Mouse (Mus musculus) right cerebral cortex, postnatal 4 days (tissue): ENCODE results near the gene Zfp383.
"Not testable (repeated sequence)": the region's sequence is repeated elsewhere in the genome, so short reads cannot be mapped to it uniquely, and the experiment has no call there.

Experiments used
- DNase-seq: peaks from one replicate; pipeline ENCODE4 v3.0.0-alpha.2; 2022

Gene Zfp383

DNA sequence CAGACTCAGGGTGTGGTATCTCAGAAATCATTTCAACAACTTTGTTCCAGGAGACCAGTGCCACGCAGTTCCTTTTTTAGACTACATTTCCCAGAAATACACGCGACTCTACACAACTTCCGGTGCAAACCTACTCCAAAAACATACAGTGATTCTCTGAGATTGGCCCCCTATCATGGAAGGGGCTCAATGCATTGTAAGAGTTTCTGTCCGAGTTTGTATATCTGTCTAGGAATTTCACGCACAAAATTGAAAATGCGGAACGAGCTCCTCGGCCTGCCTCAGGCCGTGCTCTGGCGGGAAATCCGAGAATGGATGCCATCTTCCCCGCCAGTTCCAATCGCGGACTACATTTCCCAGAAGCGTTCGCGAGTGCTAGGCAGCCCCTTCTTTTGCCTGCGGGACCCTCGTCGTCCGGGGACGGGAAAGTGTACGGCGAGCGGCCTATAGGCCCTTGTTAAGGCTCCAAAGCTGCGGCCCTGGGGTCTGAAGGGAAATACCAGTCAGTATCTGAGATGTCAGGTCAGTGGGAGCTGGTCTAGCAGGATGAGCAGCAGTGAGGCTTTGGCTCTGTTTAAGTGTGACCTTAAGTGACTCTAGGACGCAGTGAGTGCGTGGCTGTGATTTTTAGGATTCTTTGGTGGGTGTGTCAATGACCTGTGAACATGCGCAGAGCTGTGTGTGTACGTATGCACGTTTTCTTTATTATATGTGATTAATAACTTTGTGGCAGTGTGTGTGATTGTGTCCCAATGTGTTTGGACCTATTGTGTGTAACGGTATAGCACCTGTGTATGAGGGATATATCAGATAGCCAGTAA is at the start of gene Zfp383:
Zfp383 (plus strand) TSS at position 94 of the 821 bp plus-strand sequence.
- peak; percentile 76 for DNase-seq

DNA sequence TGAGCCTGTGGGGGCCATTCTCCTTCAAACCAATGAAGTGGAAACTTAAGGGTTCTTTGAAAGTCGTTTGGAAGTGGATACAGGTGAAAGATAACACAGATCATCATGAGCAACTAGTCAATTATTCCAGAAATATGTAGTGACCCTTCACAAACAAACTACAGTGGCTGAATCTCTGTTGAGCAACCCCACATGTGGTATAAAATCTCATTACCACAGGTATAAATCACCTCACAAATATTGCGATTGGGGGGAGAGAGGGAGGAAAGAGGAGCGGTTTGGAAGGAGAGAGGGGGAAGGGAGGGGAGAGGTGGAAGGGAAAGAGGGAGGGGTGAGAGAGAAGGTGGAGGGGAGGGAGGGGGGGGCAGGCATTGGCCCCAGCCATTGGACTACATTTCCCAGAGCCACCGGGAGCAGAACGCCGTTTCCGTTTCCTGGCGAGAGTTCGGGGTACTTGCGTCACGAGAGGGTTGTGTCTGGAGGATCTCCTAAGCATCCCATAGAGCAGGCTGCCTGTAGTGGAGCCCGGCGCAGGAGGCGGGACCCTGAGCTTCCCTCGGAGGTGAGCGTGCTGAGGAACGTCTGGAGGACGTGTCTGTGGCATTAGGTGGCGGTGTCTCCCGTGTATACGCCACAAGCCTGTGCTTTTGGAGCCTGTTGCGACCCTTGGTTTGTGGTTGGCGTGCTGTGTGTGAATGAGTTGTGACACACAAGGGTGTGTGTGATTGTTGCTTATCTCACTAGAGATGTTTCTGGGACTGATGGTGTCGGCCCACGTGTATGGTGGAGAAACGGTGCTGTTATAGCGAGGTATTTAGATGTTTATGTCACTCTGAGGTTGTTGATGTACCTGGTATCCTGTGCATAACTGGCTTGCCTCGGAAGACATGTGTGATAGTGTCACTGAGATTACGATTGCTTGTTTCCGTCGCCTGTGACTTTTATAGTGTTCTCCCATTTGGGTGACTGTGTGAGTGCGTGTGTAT is 48.2 kb upstream of the Zfp383 start, which contains the start of gene Zfp420:
Zfp420 (plus strand) TSS at position 448 of the 986 bp plus-strand sequence.
- DNase-seq, result peak; percentile 86

DNA sequence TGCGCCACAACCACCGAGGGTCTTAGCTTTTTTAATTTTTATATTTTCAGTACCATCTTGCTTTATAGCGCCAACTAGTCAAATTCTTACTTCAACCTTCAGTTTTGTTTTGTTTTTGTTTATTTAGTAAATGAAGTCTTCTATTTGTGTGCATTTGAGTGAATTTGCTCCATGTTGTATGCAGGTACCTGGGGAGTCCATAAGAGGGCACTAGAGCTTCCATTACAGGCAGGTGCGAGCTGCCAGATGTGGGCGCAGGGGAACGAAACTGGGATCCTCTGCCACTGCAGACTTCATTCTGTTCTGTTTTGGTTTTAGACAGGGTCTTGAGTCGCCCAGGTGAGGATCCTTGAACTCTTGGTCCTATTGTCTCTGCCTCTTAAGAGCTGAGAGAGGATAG is 46.4 kb upstream of the Zfp383 start:
- no peak for DNase-seq

DNA sequence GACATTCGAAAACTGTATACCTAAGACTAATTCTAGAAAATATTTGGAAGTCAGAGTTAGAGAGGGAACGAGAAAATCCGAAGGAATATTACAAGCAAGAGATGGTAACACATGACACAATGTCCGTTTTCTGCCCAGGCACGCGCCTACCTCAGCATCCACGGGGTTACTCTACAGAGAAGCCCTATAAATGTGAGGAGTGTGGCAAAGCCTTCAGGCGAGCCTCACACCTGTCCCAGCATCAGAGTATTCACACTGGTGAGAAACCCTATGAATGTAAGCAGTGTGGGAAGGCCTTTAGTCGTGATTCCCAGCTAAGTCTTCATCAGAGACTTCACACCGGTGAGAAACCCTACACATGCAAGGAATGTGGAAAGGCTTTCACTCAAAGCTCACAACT is 33.8 kb upstream of the Zfp383 start:
- no peak for DNase-seq

DNA sequence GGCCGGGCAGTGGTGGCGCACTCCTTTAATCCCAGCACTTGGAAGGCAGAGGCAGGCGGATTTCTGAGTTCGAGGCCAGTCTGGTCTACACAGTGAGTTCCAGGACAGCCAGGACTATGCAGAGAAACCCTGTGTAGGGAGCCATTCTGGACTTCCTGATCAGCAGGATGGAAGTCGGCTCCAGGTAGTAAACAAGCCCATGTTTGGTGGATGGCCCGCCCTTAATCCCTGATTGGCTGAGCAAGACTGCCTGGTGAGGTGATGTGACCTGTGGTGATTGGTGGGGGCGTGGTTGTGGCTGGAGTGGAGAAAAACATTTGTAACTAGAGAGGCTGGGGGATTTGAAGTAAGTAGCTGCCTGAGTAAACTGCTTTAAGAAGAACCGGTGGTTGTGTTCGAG is 30.5 kb upstream of the Zfp383 start:
- DNase-seq, result not testable (repeated sequence)

DNA sequence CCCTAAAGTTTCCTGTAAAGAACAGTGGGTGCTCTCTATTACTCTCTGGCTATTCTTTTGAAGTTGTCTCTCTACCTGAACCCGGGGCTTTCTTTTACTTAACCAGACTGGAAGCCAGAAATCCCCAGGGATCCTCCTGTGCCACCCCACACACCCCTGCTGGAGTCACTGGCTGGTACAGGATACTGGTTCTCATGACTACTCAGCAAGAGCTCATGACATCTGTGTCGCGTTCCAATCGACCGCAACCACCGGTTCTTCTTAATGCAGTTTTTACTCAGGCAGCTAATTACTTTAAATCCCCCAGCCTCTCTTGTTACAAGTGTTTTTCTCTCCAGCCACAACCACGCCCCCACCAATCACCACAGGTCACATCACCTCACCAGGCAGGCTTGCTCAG is 28.0 kb upstream of the Zfp383 start:
- DNase-seq, result no peak

DNA sequence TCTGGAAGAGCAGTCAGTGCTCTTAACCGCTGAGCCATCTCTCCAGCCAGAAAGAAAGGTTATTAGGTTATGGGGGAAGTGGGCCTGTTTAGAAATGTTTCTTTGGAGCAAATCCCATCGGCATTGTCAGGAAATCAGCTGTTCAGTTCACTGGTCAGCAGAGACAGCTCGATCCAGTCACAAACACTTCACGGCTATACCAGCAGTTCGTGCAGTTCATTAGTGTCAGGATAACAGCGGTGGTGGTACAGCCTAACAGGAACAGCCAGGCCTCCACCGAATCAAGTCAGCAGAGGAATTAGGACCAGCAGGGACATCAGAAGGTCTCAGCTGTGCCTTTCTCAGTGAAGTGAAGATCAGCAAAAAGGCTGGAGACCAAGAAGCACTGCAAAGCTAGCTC is 27.1 kb upstream of the Zfp383 start:
- DNase-seq, result no peak

DNA sequence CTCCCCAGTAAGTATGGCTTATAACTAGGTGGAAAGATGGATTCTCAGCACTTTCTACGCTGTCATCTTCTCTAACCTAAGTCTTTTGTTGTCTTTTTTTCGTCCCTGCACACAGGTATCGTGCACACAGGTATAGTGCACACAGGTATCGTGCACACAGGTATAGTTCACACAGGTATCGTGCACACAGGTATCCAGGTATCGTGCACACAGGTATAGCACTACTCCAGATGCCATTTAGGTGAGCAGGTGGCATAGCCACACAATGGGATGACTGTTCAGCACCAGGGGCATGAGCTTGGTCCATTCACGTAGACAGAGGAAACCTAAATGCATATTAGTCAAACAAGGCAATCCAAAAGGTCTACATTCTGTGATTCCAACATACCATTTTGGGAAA is 17.5 kb upstream of the Zfp383 start:
- DNase-seq, result no peak

DNA sequence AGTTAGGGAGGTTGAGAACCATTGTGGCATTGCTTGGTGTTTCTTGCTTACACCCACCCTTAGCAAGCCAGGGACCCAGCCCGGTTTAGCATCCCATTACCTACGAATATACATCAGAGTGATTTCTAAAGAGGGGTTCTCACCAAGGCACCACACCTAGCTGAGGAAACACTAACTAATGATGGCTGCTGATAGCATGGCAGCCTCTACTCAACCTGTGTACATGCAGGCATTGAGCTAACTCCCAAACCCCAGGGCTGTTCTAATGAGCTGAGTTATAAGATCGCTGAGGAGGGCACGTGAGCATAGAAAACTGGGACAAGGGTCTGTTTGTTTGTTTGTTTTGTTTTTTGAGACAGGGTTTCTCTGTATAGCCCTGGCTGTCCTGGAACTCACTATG is 15.3 kb upstream of the Zfp383 start:
- DNase-seq, result no peak

DNA sequence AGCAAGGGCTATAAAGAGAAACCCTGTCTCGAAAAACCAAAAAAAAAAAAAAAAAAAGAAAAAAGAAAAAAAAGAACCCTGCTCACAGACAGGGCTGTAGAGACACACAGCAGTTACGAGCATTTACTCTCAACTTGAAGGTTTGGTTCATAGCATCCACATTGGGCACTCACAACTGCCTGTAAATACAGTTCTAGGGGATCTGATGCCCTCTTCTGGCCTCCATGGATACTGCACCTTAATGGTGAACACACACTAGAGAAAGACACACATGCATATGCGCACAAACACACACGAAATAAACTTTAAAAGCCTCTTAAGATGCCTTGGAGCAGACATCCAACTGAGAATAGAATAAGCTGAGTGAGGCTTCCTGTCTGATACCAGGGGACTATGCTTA is 9.7 kb upstream of the Zfp383 start:
- no peak for DNase-seq

DNA sequence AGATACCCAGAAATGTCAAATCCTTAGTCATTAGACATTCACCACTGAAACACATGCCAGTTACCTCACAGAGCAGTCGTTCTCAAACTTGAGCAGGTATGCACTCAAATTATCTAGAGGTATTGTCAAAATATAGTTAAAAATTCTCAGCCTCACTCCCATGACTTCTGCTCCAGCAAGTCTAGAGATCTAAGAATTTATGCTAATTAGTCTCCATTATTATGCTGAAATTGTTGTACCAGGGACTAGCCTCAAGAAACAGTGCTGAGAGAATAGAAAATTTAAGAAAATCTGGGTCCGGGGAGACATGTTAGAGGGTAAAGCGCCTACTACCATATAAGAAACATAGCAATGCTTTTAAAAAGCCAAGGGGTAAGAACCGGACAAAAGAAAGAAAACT is 3.9 kb upstream of the Zfp383 start:
- DNase-seq, result no peak

DNA sequence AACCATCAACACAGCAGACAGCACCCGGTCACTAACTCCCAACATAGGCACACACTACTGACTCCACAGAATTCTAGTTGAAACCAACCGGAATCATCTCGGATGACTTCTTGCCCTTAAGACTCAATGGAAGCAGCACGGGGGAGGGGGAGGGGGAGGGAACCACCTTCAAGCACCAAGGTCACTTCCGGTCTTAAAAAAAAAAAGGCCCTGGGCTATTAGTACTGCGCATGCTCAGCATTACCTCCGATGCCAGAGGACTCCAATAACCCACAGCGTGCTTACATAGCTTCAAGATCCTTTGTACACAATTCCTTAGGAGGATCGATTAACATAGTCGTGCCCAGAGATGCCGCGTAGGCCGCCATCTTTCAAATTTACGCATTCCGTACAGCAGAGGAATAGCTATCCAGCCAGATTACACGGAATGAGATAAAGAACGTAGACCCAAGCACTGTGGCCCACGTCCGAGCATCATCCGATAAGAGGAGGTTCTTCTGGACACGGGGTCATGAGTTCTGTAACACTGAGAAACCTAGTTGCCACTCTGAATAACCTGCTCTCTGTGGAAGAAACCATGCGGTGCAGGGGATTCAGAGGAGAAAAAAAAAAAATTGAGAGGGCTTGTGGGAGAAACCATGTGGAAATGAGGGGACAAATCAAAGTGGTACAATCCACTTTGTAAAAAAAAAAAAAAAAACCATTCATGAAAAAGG is 1.9 kb upstream of the Zfp383 start, which contains the start of gene Zfp27:
Zfp27 (minus strand) TSS at position 607 of the 716 bp plus-strand sequence.
- DNase-seq, result peak; percentile 77

DNA sequence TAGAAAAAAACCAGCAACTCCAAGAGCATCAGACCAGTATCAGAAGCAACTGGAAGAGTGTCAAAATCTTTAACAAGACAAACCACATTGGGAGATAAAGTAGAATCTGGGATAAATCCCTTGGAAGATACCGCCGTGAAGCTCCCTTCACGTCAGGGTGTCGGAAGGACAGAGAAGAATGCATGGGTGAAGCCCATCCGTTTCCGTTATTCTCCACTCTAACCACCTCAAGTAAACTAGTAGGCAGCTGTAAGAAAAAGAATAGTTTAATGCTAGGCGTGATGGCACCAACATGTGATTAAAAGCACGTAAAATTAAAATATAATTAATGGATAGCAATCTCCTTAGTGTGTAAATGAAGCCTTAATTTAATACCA is 1.4 kb upstream of the Zfp383 start:
- no peak for DNase-seq

DNA sequence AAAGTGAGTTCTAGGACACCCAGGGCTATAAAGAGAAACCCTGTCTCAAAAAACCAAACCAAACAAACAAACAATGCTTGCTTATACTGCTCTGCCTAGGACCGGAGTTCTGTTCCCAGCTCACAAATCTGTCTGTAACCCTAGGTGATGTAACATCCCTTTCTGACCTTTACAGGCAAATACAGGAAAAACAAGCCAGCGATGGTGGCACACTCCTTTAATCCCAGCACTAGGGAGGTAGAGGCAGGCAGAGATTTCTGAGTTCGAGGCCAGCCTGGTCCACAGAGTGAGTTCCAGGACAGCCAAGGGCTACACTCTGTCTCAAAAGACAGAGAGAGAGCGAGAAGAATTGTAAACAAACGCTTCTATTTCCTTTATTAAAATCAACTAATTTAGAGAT is 817 bp upstream of the Zfp383 start:
- no peak for DNase-seq

DNA sequence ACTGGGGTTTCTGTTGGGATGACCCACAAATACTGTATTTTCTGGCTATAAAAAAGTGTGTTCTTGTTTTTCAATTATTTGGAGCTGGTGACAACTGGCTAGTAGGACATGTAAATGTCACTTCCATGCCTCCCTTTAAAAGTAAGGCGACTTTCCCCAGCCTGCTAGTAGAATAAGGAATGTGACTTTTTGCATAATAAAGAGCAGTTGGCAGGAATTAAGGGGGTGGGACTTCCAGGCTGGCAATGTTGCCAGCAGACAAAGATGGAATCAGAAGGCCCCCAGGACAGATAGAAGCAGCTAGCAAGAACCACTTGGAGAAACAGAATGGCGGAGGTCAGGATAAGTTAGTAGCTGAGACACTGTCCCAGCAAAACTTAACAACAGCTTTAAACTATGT is 2.2 kb downstream of the Zfp383 start:
- DNase-seq, result no peak

DNA sequence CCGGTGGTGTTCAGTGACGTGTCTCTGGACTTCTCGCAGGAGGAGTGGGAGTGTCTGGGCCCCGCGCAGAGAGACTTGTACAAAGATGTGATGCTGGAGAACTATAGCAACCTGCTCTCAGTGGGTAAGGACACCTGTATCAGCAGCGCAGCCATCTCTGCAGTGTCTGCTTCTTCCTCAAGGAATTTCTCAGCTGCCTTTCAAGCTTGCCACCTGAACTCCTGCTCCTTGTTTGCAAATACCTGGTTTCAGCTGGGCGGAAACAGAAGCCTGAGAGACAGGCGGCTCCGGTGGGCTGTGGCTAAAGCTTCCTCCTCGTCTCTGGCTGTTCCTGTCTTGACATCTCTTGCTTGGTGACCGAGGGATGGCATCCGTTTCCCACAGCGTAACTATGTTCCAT is 4.1 kb downstream of the Zfp383 start:
- no peak for DNase-seq

DNA sequence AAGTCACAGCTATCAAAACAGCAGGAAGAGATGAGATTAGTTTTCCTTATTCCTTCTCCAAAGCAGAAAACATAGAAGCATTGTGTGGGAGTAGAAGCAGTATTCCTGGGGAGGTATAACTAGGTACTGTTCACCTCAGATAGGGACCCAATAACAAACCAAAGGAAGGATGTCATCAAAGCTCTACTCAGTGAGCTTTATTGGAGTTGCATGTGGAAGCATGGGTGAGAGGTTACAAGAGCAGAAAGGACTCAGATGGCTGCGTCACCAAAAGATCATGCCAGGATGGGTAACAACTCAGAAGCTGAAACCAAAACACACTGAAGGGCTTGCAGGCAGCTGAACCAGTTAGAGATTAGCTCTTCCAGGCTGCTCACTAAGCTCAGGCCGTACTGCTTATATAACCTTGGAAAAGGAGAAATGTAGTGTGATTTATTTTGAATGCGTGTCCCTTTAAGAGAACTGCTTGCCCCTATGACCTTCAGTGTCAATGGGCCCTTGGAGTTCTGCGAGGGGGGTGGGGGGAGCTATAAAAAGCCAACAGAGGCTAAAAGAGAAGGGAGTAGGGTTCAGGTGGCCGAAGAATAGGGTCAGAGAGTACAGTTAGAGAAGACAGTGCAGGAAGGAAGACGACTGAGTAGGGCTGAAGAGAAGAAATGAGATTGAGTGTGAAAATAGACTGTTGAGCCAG is 9.5 kb downstream of the Zfp383 start:
- DNase-seq, result no peak

DNA sequence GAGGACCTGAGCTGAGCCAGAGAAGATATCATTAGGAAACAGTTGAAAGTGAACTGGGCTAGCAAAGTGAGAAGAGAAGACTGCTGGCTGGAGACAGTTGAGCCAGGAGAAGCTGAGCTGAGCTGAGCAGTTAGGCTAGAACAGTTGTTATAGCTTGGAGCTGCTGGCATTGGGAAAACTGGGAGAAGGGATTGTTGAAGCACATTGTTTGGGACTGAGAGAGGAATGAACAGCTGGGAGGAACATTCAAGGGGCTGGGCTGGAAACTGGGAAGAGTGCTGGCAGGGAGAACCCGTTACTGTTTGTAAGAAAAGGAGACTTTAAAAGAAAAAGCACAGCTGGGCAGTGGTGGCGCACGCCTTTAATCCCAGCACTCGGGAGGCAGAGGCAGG is 10.0 kb downstream of the Zfp383 start:
- no peak for DNase-seq

DNA sequence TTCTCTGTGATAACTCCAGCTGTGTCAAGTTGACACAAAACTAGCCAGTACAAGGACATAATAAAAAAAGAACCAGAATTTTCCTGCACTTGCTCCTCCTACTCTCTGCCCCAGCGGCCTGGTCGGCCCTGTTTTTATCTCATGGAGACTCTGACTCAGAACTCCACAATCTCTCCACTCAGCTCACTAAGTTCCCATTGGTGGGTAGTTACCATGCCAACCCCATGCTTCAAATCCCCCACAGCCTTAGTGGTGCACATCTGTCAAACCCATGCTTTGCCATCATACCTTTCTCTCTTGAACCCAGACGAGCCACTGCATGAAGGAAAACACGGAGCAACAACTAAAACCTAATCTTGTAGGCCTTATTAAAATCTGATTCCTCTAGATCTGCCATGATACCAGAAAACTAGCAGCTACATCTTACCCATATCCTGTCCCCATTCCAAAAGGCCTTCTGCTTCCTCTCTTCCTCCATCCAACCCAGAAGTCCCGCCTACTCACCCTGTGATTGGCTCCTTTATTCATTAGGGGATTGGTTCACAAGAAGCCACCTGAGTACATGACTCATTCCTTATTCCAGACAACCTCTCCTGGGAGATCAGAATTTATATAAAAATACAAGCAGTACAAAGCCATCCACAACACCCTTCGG is 13.5 kb downstream of the Zfp383 start:
- no peak for DNase-seq

DNA sequence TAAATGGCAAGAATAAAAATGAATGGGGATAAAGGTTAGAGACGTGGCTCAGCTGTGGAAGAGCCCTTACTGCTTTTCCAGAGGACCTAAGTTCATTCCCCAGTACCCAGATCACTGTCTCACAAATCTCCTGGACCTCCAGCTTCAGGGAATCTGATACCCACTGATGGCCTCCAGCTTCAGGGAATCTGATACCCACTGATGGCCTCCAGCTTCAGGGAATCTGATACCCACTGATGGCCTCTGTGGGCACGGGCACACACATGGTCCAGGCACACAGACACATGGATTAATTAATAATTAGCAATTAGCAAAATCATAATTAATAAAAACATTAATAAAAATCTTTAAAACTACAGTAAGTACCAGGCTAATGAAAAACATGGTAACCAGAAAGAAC is 14.8 kb downstream of the Zfp383 start:
- no peak for DNase-seq

DNA sequence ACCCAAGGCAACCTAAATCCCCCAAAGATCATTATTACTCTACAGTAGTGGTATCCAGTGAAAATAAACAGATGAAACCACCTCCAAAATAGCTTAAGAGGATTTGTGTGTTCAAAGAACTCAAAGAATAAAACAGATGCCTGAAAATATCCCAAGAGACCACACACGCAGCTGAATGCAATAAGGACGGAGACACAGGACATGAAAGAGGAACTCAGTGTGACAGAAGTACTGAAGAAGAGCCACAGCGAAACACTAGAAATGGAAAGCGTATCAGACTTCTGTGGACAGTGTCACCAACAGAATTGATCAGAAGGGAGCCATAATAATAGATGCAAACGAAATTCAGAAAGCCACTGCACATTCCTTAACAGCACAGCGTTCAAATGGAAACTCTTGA is 30.8 kb downstream of the Zfp383 start:
- no peak for DNase-seq

DNA sequence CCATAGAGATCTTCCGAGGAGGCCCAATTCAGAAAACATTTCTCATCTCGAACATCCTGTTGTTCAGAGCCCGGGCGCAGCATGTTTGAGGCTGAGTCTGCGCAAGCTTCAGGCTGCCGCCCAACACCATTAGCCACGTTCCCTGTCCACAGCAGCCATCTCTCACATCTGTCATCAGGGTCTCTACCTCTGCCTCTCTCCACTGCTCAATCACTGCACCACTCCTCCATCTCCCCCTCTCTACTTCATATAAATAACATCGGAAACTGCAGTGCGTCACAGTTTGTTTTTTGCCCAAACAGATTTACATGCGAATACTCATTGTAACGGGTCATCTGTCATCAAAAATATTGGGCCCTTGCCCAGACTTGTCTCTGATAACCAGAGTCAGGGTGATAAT is 33.0 kb downstream of the Zfp383 start:
- no peak for DNase-seq
